Mouse (Mus musculus) cerebellum, postnatal 25 days (tissue): Measurements from ENCODE around the gene Bhmt.
A peak's percentile ranks its signal among the peaks of the same experiment; 100 is the strongest.
"Not testable (repeated sequence)": the region's sequence is repeated elsewhere in the genome, so short reads cannot be mapped to it uniquely, and the experiment has no call there.

Source experiments
- DNase-seq, 2 experiments: peaks; one replicate each; pipeline ENCODE4 v3.0.0; 2021; ENCODE audit warnings: mixed read lengths in 2 of 2

Bhmt gene

DNA sequence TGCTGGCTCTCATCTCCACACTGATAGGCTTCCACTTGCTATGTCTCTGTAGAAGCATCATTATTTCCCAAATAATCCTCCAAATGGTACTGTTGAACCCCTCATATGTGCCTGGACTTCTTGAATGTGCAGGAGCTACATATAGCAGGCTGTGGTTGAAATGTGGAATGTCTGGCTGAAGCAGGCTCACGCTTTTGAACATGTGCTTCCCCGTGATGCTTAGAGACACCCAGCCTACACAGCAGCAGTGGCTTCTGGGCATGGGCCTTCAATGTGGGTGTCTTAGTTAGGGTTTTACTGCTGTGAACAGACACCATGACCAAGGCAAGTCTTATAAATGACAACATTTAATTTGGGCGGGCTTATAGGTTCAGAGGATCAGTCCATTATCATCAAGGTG, 30.1 kb downstream of the Bhmt start:
- DNase-seq = no peak

DNA sequence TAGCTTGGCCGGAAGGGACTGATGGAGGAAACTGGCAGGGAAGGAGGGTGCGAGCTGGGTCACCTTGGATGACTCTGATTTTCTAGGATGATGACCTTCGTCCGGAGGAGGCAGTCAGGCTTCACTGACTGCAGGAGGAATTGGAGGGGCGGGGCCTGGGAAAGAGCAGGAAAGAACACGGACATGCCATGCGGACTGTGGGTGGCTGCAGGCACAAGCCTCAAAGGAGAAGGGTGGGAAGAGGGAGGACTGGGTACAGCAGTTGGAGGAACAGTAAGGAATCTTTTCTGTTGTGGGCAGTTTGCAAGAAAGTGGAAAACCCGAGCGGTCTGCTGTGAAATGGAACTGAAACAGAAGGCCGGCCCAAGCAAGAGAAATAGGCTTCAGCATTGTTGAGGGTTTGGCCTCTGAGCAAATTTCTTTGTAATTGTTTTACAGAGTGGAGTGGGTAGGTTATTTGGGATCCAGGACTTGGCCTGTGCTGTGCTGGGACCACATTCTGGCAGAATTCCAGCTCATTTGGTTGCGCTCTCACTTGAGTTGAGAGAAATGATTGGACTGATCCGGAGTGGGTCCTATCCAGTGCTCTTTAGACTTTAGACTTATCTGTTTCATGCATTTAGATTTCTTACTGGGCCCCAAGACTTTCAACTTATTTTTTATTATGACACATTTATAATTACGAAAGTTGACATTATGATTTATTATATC, 30.7 kb downstream of the Bhmt start:
- DNase-seq = no peak

DNA sequence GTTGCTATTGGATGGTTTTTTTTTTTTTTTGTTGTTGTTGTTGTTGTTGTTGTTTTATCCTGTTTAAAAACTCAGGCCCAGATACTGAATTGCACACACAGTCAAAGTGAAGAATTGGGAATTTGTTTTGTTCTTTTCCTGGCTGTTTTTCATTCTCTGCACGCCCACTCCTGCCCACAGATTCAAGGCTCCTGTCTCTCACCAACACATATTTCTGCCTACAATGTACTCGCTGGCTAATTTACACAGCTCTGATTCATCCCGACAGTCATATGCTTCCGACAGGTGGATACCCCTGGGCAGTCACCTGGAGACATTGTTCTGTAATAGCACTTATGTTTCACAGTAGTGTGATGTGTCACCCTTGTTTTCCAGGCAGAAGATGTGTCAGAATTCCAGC, 33.1 kb downstream of the Bhmt start:
- no peak for DNase-seq

DNA sequence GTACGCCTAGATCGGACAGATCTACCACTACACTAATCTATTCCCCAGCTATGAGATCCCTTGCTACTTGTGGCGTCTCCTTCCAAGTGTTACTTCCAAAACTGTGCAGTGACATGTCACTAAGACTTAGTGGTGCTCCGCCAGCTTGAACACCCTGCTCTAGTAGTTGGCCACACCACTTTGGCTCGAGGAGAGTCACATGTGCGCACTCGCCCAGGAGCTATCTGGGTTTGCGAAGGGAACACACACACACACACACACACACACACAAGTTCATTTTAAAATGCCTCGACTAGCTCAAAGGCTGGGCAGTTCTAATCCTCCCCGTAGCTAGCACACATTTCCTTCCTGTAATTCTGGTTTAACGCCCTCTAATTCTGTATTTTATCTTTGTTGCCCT, 36.2 kb downstream of the Bhmt start:
- no peak for DNase-seq

DNA sequence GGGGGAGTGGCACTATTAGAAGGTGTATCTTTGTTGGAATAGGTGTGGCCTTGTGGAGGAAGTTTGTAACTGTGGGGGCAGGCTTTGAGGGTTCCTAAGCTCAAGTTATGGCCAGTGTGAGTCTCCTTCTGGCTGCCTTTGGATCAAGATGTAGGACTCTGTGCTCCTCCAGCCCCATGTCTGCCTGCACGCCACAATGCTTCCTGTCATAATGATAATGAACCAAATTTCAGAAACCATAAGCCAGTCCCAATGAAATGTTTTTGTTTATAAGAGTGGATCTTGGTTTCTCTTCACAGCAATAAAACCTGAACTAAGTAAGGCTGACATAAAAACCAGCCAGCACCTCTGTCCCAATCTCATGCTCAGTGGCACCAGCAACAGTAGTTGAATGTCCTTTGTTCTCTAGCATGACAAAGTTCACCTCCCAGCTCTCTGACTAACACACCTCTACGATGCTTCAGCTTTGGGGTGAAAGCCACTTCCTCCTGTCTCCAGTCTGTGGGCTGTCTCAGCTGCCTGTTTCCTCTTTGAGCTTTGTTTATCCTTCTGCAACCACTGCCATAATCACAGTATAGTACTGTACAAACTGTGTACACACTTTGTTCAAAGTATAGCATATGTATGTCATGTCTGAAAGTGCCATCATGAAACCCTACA, 44.6 kb downstream of the Bhmt start:
- no peak for DNase-seq

DNA sequence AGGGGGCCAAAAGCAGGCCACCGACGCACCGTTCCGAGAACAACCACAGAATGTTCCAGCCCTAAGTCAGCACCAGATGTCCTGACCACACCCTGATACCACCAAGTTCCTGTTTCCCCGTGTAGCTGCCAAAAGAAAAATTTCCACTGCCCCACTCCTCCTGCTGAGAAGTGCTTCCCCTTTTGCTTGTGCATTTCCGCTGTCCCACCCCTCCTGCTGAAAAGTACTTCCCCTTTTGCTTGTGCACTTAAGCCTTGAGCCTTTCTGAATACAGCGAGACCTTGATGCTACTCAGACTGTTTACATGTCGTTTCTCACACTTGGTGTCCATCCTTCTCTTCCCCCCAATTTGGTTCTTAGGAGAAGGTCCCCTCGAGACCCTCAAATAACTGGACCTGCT, 55.2 kb downstream of the Bhmt start:
- not testable (repeated sequence) for DNase-seq

DNA sequence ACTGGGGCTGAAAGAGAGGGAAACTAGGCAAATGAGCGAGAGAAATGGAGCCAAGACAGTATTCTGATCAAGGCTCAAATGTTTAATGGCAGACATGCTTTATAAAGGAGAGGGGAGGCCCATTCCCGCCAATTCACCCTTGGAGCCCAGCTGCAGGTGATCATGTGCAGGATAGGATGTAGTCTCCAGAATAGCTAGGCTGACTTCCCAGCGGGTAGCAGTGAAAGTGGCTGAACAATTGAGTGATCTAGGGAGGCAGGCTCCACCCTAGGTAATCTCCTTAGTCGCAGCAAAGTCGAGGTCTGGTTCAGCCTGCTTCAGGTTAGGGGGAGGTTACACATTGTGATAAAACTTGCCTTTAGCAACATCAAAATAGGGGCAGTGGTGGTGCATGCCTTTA, 57.3 kb downstream of the Bhmt start:
- DNase-seq = no peak

DNA sequence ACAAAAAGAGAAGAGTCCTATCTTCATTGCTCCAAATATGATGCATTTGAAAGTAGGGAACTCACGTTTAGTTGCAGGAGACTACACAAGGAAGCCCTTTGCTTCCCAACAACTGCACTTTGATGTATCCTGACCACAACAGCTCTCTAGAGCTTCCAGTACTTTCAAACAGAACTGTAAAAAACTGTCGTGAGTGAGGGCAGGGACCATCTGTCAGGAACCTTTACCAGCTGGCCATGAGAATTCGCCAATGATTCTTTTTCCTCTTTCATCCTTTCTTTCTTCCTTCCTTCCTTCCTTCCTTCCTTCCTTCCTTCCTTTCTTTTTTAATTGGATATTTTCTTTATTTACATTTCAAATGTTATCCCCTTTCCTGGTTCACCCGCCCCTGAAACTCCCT, 68.1 kb downstream of the Bhmt start:
- DNase-seq = peak; percentile 50 to 68
